Mouse (Mus musculus) CH12.LX (cell line): ENCODE results near the gene Zfp691.

Experiments
- CTCF ChIP-seq, 2 experiments: IDR thresholded peaks in 1 of 2; conservative IDR thresholded peaks in 1 of 2; 2 replicates each; pipeline ENCODE4 v1.5.1; 2011 to 2012; ENCODE audit warnings: low read depth in 2 of 2, low read length in 2 of 2, improper control_type of control experiment in 1 of 2, inconsistent platforms in 1 of 2, mild to moderate bottlenecking in 1 of 2, moderate library complexity in 1 of 2
- POLR2A ChIP-seq: IDR thresholded peaks from 2 replicates; pipeline ENCODE4 v1.6.1; 2011; ENCODE audit warnings: low read depth, mild to moderate bottlenecking, improper control_type of control experiment, low read length

GRCm38 (mm10) chr4:119189864-119190263 lies 15.9 kb upstream of the Zfp691 start, which contains the start of gene Ermap:
- TF ChIP-seq CTCF (conservative IDR thresholded peaks at IDR 0.05 in 1 of 2, IDR thresholded peaks at IDR 0.05 in 1 of 2; ENCODE audit: low read depth in 2 of 2, low read length in 2 of 2) (no peak), POLR2A (no peak)
